Mouse (Mus musculus) heart, embryonic 15.5 days (tissue): ENCODE measurements around the gene Gm28729. TPM values are rescaled to one million over a fixed set of nuclear protein-coding genes. Genes with fewer than 3 reads are reported as not detected.

ENCODE experiments used
- ATAC-seq: fragments of 200-750 bp; cut with Nextera tagmentation; replicated peaks from 2 replicates; pipeline ENCODE4 v1.8.0; 2017; ENCODE audit warnings: low read depth, moderate TSS enrichment; ENCODE audit not compliant: insufficient number of reproducible peaks, insufficient read depth, low FRiP score
- H3K27ac ChIP-seq: fragments of 300-500 bp; sonication (generic); 2 replicates; pipeline ENCODE4 v1.5.1; 2015; ENCODE audit warnings: mild to moderate bottlenecking, inconsistent platforms
- H3K27me3 ChIP-seq: fragments of 300-500 bp; sonication (generic); 2 replicates; pipeline ENCODE4 v1.6.1; 2015; ENCODE audit warnings: inconsistent platforms
- H3K36me3 ChIP-seq: fragments of 300-500 bp; sonication (generic); 2 replicates; pipeline ENCODE4 v1.6.1; 2015; ENCODE audit warnings: mild to moderate bottlenecking, inconsistent platforms
- H3K4me1 ChIP-seq: fragments of 300-500 bp; sonication (generic); replicated peaks from 2 replicates; pipeline ENCODE4 v1.6.1; 2015; ENCODE audit warnings: inconsistent platforms
- H3K4me2 ChIP-seq: fragments of 300-500 bp; sonication (generic); 2 replicates; pipeline ENCODE4 v1.6.1; 2015; ENCODE audit warnings: inconsistent platforms, mild to moderate bottlenecking, moderate library complexity
- H3K4me3 ChIP-seq: fragments of 300-500 bp; sonication (generic); 2 replicates; pipeline ENCODE4 v1.5.1; 2015; ENCODE audit warnings: mild to moderate bottlenecking, inconsistent platforms
- H3K9ac ChIP-seq: fragments of 300-500 bp; sonication (generic); 2 replicates; pipeline ENCODE4 v1.6.1; 2015; ENCODE audit warnings: mild to moderate bottlenecking, inconsistent platforms
- H3K9me3 ChIP-seq: fragments of 300-500 bp; sonication (generic); replicated peaks from 2 replicates; pipeline ENCODE4 v1.6.1; 2016; ENCODE audit warnings: inconsistent platforms
- WGBS: fragments of 180-500 bp; shearing (Covaris S2); methylation state at CpG from one replicate; pipeline ENCODE4 v1.1.7; 2015; ENCODE audit warnings: mixed read lengths; 5-methylcytosine and 5-hydroxymethylcytosine counted together
- polyA plus RNA-seq: library from polyadenylated mRNA; unstranded; fragments of >200 nt; fragmentation: Nextera tagmentation; extraction: Ambion mirVana; gene quantifications from 2 replicates; pipeline ENCODE4 v1.2.1, GENCODE M21; 2015

Gm28729 gene
- 0.06 TPM in 1 of 2 replicates, not detected in the other for polyA plus RNA-seq

GRCm38 (mm10) chr9:96524972-96525506 is at the start of gene Gm28729:
Gene Gm28729, minus strand, starts transcription at chr9:96525264.
- Histone ChIP-seq H3K4me2 (no peak within 1 kb of the TSS), H3K36me3 (no peaks in the 10 kb centered on the region), H3K4me3 (no peak within 1 kb of the TSS), H3K4me1 (no peaks in the 10 kb centered on the region), H3K27ac (no peak within 1 kb of the TSS), H3K9ac (no peak within 1 kb of the TSS), H3K27me3 (no peaks in the 10 kb centered on the region), H3K9me3 (no peaks in the 10 kb centered on the region)
- ATAC-seq = no peak
- 56% methylated on average over 12 of the region's 12 CpGs for WGBS

- 4% methylated on average over 1 of the region's 1 CpGs for whole genome bisulfite sequencing
- peaks cover 20% of the 10 kb centered on the region for H3K36me3 ChIP-seq
- no peak overlapping the region for H3K9ac ChIP-seq
- H3K4me3 ChIP-seq = no peak overlapping the region
- no peak overlapping the region for H3K27ac ChIP-seq
- no peak for ATAC-seq
- H3K27me3 ChIP-seq = no peaks in the 10 kb centered on the region
- no peaks in the 10 kb centered on the region for H3K9me3 ChIP-seq
- no peaks in the 10 kb centered on the region for H3K4me1 ChIP-seq
- H3K4me2 ChIP-seq = no peak overlapping the region
Measured at GRCm38 (mm10) chr9:96573252-96573651, 48.2 kb upstream of the Gm28729 start.

GRCm38 (mm10) chr9:96572754-96573153 is 47.7 kb upstream of the Gm28729 start:
- H3K27me3 ChIP-seq = no peaks in the 10 kb centered on the region
- no peak overlapping the region for H3K4me3 ChIP-seq
- no peak overlapping the region for H3K27ac ChIP-seq
- H3K9ac ChIP-seq = no peak overlapping the region
- H3K9me3 ChIP-seq = no peaks in the 10 kb centered on the region
- H3K4me2 ChIP-seq = no peak overlapping the region
- peaks cover 21% of the 10 kb centered on the region for H3K36me3 ChIP-seq
- no peaks in the 10 kb centered on the region for H3K4me1 ChIP-seq
- WGBS = 83% methylated on average over 9 of the region's 9 CpGs
- no peak for ATAC-seq

- no peak overlapping the region for H3K27ac ChIP-seq
- no peak overlapping the region for H3K9ac ChIP-seq
- no peak overlapping the region for H3K4me3 ChIP-seq
- H3K9me3 ChIP-seq = no peaks in the 10 kb centered on the region
- no peaks in the 10 kb centered on the region for H3K27me3 ChIP-seq
- no peak for ATAC-seq
- WGBS = 80% methylated on average over 8 of the region's 8 CpGs
- H3K4me2 ChIP-seq = no peak overlapping the region
- H3K36me3 ChIP-seq = peaks cover 18% of the 10 kb centered on the region
- H3K4me1 ChIP-seq = no peaks in the 10 kb centered on the region
Measured at GRCm38 (mm10) chr9:96566470-96566996, 41.5 kb upstream of the Gm28729 start.

- peaks cover 16% of the 10 kb centered on the region for H3K36me3 ChIP-seq
- no peak overlapping the region for H3K4me2 ChIP-seq
- H3K4me3 ChIP-seq = no peak overlapping the region
- no peaks in the 10 kb centered on the region for H3K27me3 ChIP-seq
- no peak overlapping the region for H3K27ac ChIP-seq
- no peaks in the 10 kb centered on the region for H3K9me3 ChIP-seq
- WGBS = 93% methylated on average over 4 of the region's 4 CpGs
- no peaks in the 10 kb centered on the region for H3K4me1 ChIP-seq
- ATAC-seq = no peak
- H3K9ac ChIP-seq = no peak overlapping the region
Measured at GRCm38 (mm10) chr9:96563501-96563900, 38.4 kb upstream of the Gm28729 start.

- Histone ChIP-seq H3K9me3 (no peaks in the 10 kb centered on the region), H3K9ac (no peak overlapping the region), H3K36me3 (peaks cover 10% of the 10 kb centered on the region), H3K27ac (no peak overlapping the region), H3K4me2 (no peak overlapping the region), H3K4me3 (no peak overlapping the region), H3K4me1 (no peaks in the 10 kb centered on the region), H3K27me3 (no peaks in the 10 kb centered on the region)
- 91% methylated on average over 6 of the region's 6 CpGs for WGBS
- ATAC-seq = no peak
Measured at GRCm38 (mm10) chr9:96559148-96559547, 34.1 kb upstream of the Gm28729 start.

GRCm38 (mm10) chr9:96558594-96558993 is 33.5 kb upstream of the Gm28729 start:
- H3K4me1 ChIP-seq = no peaks in the 10 kb centered on the region
- 59% methylated on average over 1 of the region's 1 CpGs for WGBS
- H3K36me3 ChIP-seq = peaks cover 10% of the 10 kb centered on the region
- H3K27ac ChIP-seq = no peak overlapping the region
- no peak overlapping the region for H3K4me2 ChIP-seq
- no peak overlapping the region for H3K9ac ChIP-seq
- H3K27me3 ChIP-seq = no peaks in the 10 kb centered on the region
- H3K4me3 ChIP-seq = no peak overlapping the region
- no peaks in the 10 kb centered on the region for H3K9me3 ChIP-seq
- no peak for ATAC-seq

- no peaks in the 10 kb centered on the region for H3K9me3 ChIP-seq
- H3K27me3 ChIP-seq = no peaks in the 10 kb centered on the region
- no peak for ATAC-seq
- H3K27ac ChIP-seq = no peak overlapping the region
- 85% methylated on average over 1 of the region's 1 CpGs for WGBS
- H3K9ac ChIP-seq = no peak overlapping the region
- H3K36me3 ChIP-seq = peaks cover 20% of the 10 kb centered on the region
- no peak overlapping the region for H3K4me3 ChIP-seq
- no peak overlapping the region for H3K4me2 ChIP-seq
- H3K4me1 ChIP-seq = no peaks in the 10 kb centered on the region
Measured at GRCm38 (mm10) chr9:96554095-96554494, 29.0 kb upstream of the Gm28729 start.

- Histone ChIP-seq H3K36me3 (peaks cover 14% of the 10 kb centered on the region; the same call in 1 of the 2 replicates), H3K4me2 (no peak overlapping the region), H3K4me3 (no peak overlapping the region), H3K9me3 (no peaks in the 10 kb centered on the region), H3K9ac (no peak overlapping the region), H3K27me3 (no peaks in the 10 kb centered on the region), H3K4me1 (no peaks in the 10 kb centered on the region), H3K27ac (no peak overlapping the region)
- ATAC-seq = no peak
- 81% methylated on average over 13 of the region's 13 CpGs for WGBS
Measured at GRCm38 (mm10) chr9:96545410-96545809, 20.3 kb upstream of the Gm28729 start.

- Histone ChIP-seq H3K27ac (no peak overlapping the region), H3K36me3 (peaks cover 14% of the 10 kb centered on the region; the same call in 1 of the 2 replicates)
- peak; percentile 79; the same call in 1 of the 2 replicates for ATAC-seq
Measured at GRCm38 (mm10) chr9:96543643-96544640, 18.9 kb upstream of the Gm28729 start.

GRCm38 (mm10) chr9:96538916-96539315 is 13.9 kb upstream of the Gm28729 start:
- peaks cover 13% of the 10 kb centered on the region for H3K4me1 ChIP-seq
- no peak overlapping the region for H3K9ac ChIP-seq
- H3K27ac ChIP-seq = no peak overlapping the region
- H3K4me2 ChIP-seq = no peak overlapping the region
- no peaks in the 10 kb centered on the region for H3K27me3 ChIP-seq
- 54% methylated on average over 10 of the region's 10 CpGs for WGBS
- H3K9me3 ChIP-seq = no peaks in the 10 kb centered on the region
- peaks cover 10% of the 10 kb centered on the region; the same call in 1 of the 2 replicates for H3K36me3 ChIP-seq
- H3K4me3 ChIP-seq = no peak overlapping the region
- no peak for ATAC-seq

More at GRCm38 (mm10) chr9:96543643-96544640, 18.9 kb upstream of the Gm28729 start:
- WGBS = 41% methylated on average over 27 of the region's 27 CpGs
- Histone ChIP-seq H3K4me2 (peak overlapping the region; percentile 53), H3K9me3 (no peaks in the 10 kb centered on the region), H3K27me3 (no peaks in the 10 kb centered on the region), H3K4me1 (0 out of 2 replicates have a peak, but pooled peaks cover 1% of the 10 kb centered on the region), H3K9ac (no peak overlapping the region), H3K4me3 (peak overlapping the region; percentile 40)
